Mouse (Mus musculus): ENCODE measurements around the gene Kalrn.

DNA sequence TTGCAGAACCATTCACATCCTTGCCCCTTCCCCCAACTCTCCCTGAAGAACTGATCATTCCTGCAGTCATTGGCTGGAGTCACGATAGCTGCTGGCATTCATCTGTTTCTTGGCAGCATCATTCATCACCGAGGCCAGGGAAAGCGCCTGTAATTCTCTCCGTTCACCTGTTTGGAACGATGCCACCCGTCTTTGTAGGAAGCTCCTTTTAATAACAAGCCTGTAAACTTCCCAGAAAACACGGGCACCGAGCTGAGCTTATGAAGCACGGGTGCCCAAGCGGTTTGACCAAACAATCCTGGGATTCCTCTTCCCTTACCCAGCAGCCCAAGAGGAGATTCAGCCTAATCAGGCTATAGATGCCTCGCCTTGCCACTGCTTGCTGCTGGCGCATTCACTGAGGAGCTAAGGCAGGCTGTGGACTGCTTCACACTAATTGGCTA lies 243.9 kb downstream of the Kalrn start:
- TF ChIP-seq GATA1 (IDR thresholded peaks at IDR 0.05; ENCODE audit: low read length) (no peak), TAL1 (IDR thresholded peaks at IDR 0.05; ENCODE audit: low read length) (no peak)
